Mouse (Mus musculus) heart, postnatal 14 days (tissue): ENCODE measurements around the gene Atf2. TPM values are rescaled to one million over a fixed set of nuclear protein-coding genes. Genes with fewer than 3 reads are reported as not detected.
"Not testable (repeated sequence)": the region's sequence is repeated elsewhere in the genome, so short reads cannot be mapped to it uniquely, and the experiment has no call there.

Experiments
- DNase-seq, 2 experiments: peaks; one replicate each; pipeline ENCODE4 v3.0.0; 2021 to 2022
- intact Hi-C: fragments of 180-260 bp; cut with DNase I; formaldehyde crosslinking; loops from one replicate; pipeline ENCODE4 v1.15.1; 2025
- long read RNA-seq, 2 experiments: library from polyadenylated mRNA; stranded (forward); transcript quantifications; one replicate each; pipeline ENCODE4 v2.0.0; 2021
- total RNA-seq, 2 experiments: library from RNA; stranded (reverse); gene quantifications; 2 replicates each; pipeline ENCODE4 v1.2.3; 2021

The Atf2 gene
- 10 to 100 TPM; 35.3 to 39.6 TPM for total RNA-seq
- long read RNA-seq, experiment 1, full-length matches to known transcripts: 9 of 15 reads
- long read RNA-seq, experiment 1, partial matches to known transcripts: 0 of 15 reads
- long read RNA-seq, experiment 1, other reads (novel, unspliced or antisense): 6 of 15 reads
- long read RNA-seq, experiment 2, full-length matches to known transcripts: 7 of 17 reads
- long read RNA-seq, experiment 2, partial matches to known transcripts: 4 of 17 reads
- long read RNA-seq, experiment 2, other reads (novel, unspliced or antisense): 6 of 17 reads

- intact Hi-C loops: loop anchor here (2.0 kb wide), 1 partner anchor 14 kb away; no protein-coding TSS in a partner anchor
- DNase-seq: peak; percentile 97 to 98
Measured at GRCm38 (mm10) chr2:73892464-73893296, at the start of gene Atf2. Atf2 (minus strand) TSS chr2:73892639.

GRCm38 (mm10) chr2:73941281-73941680 is 48.8 kb upstream of the Atf2 start:
- no peak for DNase-seq
- intact Hi-C loops: no loop called here

GRCm38 (mm10) chr2:73940471-73940870 is 48.0 kb upstream of the Atf2 start:
- DNase-seq: no peak

GRCm38 (mm10) chr2:73938896-73939295 is 46.5 kb upstream of the Atf2 start:
- DNase-seq: no peak
- intact Hi-C loops: no loop called here

More at GRCm38 (mm10) chr2:73940471-73940870, 48.0 kb upstream of the Atf2 start:
- intact Hi-C loops: no loop called here

DNA sequence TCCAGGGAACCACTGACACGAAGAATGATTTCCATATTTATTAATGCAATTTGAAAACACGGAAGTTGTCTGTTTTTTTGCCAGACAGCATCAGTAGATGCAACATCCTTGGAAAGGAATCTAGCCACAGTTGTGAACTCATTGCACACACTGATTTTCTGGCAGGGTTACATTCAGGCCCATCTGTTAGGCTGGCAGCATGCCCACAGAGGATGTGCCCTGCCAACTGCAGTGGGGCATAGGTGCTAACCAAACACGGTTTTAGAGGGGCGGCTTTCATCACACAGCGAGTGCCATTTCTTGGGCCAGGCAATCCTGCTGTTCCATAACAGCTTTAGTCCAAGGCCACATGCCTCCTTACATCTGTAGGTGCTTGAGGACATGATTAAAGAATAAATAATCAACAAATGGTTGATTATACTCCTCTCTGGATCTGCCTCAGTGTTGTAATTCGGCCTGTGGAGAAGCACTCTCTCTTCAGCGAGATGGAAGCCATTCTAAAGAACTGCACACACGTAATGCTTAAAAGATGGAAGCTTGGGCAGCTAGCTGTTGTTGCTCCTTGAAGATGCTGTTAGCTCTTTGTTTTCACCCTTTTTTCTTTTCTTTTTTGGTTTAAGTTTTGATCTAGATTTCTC is 40.4 kb upstream of the Atf2 start:
- DNase-seq: no peak
- intact Hi-C loops: no loop called here

- DNase-seq: no peak
- intact Hi-C loops: no loop called here
Measured at GRCm38 (mm10) chr2:73927711-73928110, 35.3 kb upstream of the Atf2 start.

- intact Hi-C loops: no loop called here
- DNase-seq: no peak
Measured at GRCm38 (mm10) chr2:73925539-73925938, 33.1 kb upstream of the Atf2 start.

- DNase-seq: peak; percentile 53 to 68
- intact Hi-C loops: no loop called here
Measured at GRCm38 (mm10) chr2:73925089-73925488, 32.6 kb upstream of the Atf2 start.

DNA sequence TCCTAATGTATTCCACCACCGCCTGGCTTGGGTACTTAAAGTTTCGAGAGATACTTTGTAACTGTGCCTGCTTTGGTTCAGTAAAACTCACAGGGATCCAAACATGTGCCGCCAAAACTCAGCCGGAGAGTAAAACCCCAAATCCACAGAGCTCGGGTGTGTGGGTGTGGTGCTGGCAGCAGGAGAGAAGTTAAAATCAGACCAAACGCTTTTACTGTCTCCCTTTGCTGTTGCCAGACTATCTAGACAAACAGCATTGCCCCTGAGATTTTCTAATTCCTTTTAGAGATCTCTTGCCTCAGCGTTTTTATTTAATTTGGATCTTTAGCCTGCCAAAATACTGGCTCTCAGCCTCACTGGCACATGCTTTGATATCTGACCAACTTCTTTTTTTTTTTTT is 27.2 kb upstream of the Atf2 start:
- DNase-seq: no peak
- intact Hi-C loops: no loop called here

DNA sequence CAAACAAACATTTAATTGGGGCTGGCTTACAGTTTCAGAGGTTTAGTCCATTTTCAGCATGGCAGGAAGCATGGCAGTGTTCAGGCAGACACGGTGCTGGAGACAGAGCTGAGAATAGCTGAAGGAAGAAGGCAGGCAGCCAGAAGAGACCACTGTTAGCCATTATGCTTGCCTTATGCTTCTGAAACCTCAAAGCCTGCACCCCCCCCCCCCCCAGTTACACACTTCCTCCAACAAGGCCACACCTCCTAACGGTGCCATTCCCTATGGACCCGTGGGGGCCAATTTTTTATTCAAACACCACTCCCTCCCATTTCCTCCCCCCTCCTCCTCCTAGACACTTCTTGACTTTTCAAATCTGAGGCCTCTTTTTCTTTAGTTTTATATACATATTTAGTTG is 19.8 kb upstream of the Atf2 start:
- DNase-seq: no peak
- intact Hi-C loops: no loop called here

DNA sequence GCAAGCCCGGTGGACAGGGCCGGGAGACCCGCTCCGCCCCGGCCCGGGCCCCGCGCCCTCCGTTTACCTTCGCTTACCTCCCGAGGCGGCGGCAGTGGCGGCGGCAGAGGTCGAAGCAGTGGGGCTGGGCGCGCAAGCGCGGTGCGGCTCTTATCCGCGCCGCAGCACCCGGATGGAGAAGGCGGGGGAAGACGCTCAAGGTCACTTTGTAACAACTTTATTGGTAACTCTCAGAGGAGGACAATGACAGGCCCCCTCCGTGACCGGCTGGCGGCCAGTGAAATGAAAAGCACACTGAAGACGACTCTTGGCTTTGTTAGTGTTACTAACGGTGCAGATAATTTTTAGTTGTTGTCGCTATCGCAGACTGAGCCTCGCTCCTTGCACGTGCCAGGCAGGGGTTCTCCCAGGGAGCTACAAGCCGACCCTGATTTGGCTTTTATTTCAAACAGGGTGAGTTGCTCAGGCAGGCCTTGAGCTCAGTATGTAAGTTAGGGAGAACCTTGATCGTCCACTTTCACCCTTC is 18.8 kb upstream of the Atf2 start, which contains the start of gene Atp5g3:
Gene Atp5g3 (minus strand): TSS at position 152 of the 526 bp plus-strand sequence.
- intact Hi-C loops: no loop called here
- DNase-seq: peak; percentile 91 to 94

GRCm38 (mm10) chr2:73910571-73911174 is 18.2 kb upstream of the Atf2 start:
- intact Hi-C loops: no loop called here
- DNase-seq: peak; percentile 66 to 75

- intact Hi-C loops: no loop called here
Measured at GRCm38 (mm10) chr2:73909116-73909515, 16.7 kb upstream of the Atf2 start.

GRCm38 (mm10) chr2:73904679-73905078 is 12.2 kb upstream of the Atf2 start:
- intact Hi-C loops, DNase-seq: not testable (repeated sequence)

More at GRCm38 (mm10) chr2:73909116-73909515, 16.7 kb upstream of the Atf2 start:
- no peak for DNase-seq

DNA sequence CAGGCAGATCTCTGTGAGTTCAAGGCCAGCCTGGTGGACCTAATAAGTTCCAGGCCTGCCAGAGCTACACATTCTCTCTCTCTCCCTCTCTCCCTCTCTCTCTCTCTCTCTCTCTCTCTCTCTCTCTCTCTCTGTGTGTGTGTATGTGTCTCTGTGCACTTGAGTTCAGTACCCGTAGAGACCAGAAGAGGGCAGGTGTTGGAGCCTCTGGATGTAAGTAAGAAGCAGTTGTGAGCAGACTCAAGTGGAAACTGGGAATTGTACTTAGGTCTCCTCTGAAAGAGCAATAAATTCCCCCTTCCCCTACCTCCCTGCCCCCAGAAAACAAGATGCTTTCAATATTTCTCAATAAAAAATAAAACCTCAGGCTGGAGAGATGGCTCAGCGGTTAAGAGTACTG is 11.1 kb upstream of the Atf2 start:
- no peak for DNase-seq
- intact Hi-C loops: no loop called here

DNA sequence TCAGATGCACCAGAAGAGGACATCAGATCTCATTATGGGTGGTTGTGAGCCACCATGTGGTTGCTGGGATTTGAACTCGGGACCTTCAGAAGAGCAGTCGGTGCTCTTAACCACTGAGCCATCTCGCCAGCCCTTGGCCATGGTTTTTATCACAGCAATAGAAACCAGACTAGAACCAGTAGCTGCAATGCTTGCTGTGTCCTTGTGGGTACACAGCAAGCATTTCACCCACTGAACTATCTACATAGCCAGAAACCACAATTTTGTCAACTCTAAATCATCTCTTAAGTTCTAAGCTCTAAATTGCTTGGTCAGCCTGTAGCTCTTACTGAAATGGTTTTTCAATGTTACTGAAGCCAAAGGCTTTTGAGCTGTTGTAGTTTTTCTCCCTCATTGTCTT is 9.9 kb upstream of the Atf2 start:
- intact Hi-C loops, DNase-seq: not testable (repeated sequence)

GRCm38 (mm10) chr2:73901169-73901568 is 8.7 kb upstream of the Atf2 start:
- no peak for DNase-seq
- intact Hi-C loops: no loop called here

DNA sequence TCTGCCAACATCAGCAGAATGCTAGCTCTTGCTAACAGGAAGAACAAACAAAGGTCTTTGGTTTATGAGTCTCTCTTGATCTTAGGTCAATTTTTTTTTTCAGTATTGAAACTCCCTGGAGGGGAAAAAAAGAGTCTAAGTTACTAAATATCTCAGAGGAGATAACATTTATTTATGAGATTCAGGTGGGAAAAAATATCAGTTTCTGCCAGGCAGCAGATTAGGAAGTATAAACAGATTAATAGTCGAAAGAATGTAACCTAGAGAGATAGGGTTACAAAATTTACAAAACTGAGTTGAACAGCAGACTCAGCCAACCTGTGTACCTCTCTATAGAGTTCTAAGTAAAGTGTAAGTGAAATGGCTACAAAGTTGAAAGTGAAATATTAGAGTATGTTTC is 7.9 kb upstream of the Atf2 start:
- intact Hi-C loops: no loop called here
- no peak for DNase-seq

GRCm38 (mm10) chr2:73896919-73897318 is 4.5 kb upstream of the Atf2 start:
- intact Hi-C loops, DNase-seq: not testable (repeated sequence)
